Mouse (Mus musculus): ENCODE measurements around the gene Siglecf.

Siglecf gene

DNA sequence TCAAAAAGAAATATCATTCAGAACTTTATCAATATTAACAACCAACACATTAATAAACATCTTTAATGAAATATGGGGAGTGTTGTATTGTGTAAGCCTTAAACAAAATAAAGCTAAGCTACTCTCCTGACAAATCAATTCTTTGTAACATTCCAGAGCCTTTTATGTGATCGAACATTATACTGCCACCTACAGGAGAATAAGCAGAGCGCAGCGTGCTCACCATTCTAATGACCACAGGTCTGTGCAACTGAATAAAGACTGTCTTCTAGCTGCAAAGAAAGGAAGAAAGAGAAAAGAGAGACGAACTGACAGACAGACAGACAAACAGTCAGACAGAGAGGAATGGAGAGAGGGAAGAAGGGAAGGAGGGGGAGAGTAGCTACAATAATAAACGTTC lies 27.1 kb downstream of the Siglecf start:
- peak; percentile 57 for DNase-seq (ENCODE audit: low read depth, low spot score)

GRCm38 (mm10) chr7:43392349-43393121 lies 41.4 kb downstream of the Siglecf start:
- peak; percentile 10 for DNase-seq (ENCODE audit: low read depth, low spot score)

- no peak for DNase-seq (ENCODE audit: low read depth, low spot score)
Observed at GRCm38 (mm10) chr7:43399501-43399900, 48.4 kb downstream of the Siglecf start.

GRCm38 (mm10) chr7:43402718-43403117 lies 51.6 kb downstream of the Siglecf start:
- no peak for DNase-seq (ENCODE audit: low read depth, low spot score)

DNA sequence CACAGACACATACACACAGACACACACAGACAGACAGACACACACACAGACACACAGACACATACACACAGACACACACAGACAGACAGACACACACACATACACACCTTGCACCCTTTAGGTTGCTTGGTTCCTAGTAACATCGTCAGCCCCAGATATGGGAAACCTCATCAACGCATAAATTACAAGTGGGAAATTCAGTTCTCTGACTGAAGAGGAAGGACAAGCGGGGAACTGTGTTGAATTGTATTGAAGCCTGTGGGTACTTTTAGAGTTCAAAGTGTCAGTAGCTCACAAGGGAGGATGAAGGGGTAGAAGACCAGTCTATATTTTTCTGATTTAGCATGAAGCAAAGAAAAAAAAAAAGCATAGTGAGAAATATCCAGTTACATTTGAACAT lies 56.4 kb downstream of the Siglecf start:
- no peak for DNase-seq (ENCODE audit: low read depth, low spot score)

GRCm38 (mm10) chr7:43408131-43408553 lies 57.0 kb downstream of the Siglecf start, which contains the start of gene Siglecg:
Siglecg (plus strand) TSS chr7:43408204.
- DNase-seq (ENCODE audit: low read depth, low spot score): no peak

GRCm38 (mm10) chr7:43409084-43409483 lies 57.9 kb downstream of the Siglecf start:
- no peak for DNase-seq (ENCODE audit: low read depth, low spot score)

Measured in CD4-positive, CD25-positive, alpha-beta regulatory T cell, adult 2 months (primary cell).